Mouse (Mus musculus): ENCODE data around the gene Hectd1.

GRCm38 (mm10) chr12:51843576-51844520 is 14.5 kb upstream of the Hectd1 start:
- no peak for TF ChIP-seq CTCF (IDR thresholded peaks at IDR 0.05; ENCODE audit: extremely low read depth, insufficient read depth, insufficient read length, insufficient replicate concordance)
- no peak; the same call in 1 of the 2 replicates for TF ChIP-seq POLR2A (IDR thresholded peaks at IDR 0.05; ENCODE audit: low read depth, low read length)

All from spleen, adult 2 months (tissue).